Mouse (Mus musculus): Measurements from ENCODE around the gene S1pr4.
A peak's percentile ranks its signal among the peaks of the same experiment; 100 is the strongest.

Gene S1pr4

DNA sequence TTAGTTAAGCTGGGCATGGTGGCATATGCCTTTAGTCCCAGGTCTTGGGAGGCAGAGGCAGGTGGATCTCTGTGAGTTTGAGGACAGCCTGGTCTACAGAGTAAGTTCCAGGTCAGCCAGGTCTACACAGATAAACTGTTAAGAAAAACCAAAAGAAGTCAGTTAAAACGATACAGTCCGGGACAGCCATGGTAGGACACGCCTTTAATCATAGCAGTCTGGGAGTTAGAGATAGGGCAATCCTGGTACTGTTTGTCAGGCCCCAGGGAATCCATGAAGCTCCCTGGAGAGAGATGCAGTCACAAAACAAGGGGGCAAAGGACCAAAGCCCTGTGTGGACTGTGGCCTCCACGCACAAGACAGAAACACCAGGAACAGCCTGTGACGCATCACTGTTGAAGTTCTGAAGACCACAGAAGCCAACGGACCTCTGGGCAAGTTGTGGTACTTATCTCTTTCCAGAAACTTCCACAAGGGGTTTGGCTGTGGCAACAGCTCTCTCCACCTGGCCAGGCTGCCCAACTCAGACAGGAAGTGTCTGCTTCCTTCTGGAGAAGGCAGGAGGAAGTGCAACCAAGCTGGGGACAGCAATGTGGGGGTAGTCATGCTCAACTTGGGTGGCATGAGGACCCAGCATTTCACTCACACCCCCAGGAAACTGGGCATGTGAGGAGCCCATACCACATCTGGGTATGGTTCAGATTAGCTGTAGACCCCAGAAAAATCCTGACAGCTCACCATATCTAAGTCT lies 19.5 kb upstream of the S1pr4 start:
- DNase-seq: no peak

DNA sequence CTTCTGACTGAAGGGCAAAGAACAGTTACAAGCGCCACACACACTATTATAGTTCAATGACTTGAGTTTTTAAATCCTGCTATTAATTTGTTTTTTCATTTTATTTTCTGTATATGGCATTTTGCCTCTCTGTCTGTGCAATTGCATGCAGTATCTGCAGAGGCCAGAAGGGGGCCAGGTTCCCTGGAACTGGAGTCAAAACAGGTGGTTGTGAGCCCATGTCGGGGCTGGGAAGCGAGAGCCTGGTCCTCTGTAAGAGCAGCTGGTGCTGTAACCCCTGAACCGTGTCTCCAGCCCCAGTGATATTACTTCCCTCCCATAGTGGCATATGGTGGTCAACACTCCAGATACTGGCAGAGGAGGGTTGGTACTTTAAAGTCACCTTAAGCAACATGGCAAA lies 18.6 kb upstream of the S1pr4 start:
- DNase-seq: peak; percentile 77 to 89

DNA sequence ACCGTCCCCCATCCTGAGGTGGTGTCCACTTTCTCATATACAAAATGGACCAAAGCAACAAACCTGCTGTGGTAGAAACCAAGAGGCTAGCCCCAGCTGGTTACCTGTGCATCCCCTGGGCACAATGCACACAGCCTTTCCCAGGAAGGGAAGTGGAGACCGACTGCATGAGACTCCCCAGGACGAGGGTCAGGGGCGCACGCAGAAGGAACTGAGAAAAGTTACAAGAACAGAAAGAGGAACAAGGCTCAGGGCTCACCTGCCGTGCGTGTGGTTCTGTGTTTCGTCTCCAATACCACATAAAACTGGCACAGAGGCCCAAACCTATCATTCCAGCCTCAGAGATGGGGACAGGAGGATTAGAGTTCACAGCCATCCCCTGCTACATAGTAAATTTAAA lies 17.3 kb upstream of the S1pr4 start:
- DNase-seq: no peak

DNA sequence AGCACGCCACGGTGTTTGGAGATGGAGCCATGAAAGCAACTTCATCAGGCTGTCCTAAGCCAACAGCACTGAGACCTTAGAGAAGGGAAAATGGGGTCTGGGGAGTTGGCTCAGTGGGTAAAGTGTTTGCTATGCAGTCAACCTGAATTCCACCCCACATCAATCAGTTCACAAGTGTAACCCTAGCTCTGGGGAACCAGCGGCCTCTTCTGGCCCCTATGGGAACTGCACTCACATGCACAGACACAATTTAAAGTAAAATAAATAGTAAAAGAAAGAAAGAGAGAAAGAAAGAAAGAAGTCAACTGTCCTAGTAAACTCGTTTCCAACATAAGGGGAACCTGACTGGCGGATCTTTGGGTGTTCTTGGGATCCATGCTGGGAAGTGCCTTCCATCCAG lies 13.9 kb upstream of the S1pr4 start:
- no peak for DNase-seq

DNA sequence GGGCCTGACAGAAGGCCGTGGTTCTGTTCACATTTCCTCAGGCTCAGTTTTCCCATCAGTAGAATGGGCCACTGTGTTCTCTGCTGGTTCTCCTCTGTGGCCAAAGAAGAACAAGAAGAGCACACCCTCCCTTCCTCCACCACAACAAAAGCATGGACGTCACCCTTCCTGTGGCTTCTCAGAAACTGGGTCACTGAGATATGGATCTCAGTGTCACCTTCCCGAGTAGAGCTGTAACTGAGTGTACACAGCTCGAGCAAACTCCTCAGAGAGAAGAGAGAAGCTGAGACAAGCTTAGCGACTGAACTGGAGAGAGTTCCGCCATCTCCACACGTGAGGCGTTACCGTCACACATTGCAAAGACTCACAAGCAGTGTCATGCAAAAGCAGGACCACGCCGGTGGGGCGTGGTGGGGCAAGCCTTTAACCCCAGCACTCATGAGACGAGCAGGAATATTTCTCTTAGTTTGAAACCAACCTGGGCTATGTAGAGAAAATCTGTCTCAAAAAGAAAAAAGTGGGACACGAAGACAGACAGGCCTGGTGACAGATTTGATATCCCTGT lies 10.4 kb upstream of the S1pr4 start:
- DNase-seq: no peak

DNA sequence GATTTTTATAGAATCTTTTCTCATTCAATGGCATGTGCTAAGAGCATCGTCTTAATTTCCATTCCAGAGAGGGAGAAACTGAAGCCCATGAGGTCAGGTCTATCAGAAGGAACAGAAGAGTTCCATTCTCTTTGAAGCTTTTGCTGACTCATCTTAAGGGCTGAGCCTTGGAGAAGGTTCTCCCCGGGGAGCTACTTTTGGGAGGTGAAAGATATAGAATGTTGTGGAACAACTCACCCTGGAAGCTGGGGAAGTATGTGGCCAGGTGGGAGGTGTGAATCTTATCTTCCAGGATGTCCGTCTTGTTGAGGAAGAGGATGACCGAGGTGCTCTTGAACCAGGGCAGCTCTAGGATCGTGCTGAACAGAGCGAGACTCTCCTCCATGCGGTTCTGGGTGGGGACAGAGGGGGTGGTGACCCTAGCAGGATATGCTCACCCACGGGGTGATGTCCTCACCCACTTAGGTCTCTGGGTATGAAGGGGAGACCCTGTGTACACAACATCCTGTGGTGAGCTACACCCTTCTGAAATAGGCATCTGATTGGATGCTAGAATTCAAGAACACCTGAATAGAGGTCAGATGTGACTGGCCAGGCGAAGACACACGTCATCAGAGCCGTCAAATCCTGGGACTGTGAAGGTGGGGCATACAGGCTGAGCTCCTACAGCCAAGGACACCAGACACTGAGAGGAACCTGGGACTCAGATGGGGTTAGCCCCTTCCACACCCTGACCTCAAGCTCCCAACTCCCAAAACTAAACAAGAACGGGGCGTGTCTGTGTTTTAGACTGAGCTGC lies 8.0 kb upstream of the S1pr4 start:
- DNase-seq: no peak

DNA sequence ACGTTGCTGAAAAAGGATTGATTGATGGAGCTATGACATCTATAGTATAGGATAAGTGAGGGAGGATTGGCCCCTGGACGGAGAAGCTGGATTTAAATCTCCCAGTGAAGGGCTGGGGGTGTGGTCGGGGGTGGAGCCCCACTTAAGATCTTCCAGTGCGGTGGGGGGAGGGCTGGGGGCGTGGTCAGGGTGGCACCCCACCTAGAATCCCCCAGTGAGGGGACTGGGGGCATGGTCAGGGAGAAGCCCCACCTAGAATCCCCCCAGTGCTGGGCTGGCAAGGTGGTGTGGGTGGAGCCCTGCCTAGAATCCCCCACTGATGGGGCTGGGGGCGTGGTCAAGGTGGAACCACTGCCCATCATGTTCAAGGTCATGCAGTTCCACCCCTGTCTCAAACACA lies 7.2 kb upstream of the S1pr4 start:
- no peak for DNase-seq

DNA sequence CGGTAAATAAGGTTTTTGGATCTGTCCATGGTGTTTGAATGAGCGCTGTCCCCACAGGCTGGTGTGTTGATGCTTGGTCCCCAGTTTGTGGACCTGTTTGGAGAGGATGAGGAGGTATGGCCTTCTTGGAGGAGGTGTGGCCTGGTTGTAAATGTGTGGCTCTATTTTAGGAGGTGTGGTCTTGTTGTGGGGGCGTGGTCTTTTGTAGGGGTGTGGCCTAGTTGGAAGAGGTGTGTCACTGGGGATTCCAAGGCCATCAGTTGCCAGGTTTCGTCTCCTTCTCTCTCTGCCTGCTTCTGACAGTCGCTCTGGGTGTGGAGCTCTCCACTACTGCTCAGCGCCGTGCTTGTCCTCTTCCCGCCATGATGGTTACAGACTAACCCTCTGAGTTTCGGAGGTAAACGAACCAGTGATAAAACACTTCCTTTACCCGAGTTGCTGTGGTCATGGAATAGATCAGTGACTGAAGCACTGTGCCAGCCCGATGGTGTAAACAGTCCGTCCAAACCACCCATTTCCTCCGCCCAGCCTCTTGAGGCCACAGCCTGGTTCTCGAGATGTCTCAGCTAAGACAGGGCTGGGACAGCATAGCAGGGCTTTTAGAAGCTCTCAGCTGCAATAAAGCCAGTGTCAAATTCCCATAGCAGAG lies 5.2 kb upstream of the S1pr4 start:
- no peak for DNase-seq

DNA sequence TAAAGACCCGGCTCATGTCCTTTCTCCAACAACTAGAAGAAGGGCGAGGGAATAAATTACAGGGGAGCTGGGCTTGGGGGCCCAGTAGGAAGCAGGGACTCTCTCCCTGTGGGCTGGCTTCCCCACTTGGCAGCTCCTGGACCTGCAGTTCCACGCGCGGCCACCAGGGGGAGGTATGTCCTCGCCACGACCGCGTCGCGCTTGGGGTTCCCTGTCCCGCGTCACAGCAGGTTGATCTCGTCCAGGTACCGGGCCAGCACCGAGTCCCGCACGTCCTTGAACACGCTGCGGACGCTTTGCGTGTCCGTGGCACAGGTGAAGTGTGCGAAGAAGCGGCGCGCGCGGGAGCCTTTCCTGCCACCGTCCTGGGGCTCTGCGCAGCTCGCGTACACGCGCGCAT lies 2.7 kb upstream of the S1pr4 start:
- peak; percentile 96 to 97 for DNase-seq

DNA sequence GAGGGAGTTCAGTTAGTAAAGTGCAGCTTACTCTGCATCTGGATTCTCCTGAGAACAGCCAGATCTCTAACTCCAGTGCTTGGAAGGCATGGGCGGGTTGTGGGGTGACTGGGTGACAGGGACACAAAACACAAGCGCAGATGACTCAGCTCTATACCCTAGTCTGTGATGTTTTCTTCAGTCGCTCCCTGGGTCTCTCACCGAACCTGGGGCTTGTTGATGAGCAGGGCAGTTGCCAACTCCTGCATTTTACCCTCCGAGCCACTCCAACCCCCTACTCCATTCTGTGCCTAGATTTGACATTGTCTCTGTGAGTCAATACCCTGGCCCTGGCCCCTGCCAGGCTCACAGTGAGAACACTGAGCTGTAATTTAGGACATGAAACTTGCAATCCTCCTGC lies 1.9 kb upstream of the S1pr4 start:
- no peak for DNase-seq

DNA sequence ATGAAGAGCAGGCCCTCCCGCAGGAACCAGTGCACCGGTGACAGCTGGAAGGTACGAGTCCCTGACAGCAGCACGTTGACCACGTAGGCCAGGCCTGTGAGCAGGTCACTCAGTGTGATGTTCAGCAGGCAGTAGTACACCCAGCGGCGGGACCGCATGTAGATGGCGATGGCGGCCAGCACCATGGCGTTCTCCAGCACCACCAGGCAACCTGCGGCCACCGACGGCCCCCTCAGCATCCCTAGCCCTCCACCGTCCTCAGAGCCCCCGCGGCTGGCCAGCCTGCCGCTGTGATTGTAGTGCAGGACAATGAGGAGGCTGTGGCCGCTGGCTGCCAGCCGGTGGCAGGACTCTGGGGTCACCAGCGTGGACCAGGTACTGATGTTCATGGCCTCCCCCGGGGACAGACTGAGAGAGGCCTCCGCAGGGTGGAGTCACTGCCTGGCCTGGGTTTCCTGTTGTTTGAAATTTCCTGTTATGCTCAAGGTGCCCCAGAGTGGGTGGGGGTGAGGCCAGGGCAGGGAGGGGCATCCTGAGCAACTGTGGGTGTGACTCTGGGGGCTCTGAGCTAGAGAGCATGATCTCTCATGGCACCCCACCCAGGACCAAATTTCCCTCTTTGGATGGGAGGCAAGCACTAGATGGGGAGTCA lies 556 bp downstream of the S1pr4 start:
- no peak for DNase-seq

DNA sequence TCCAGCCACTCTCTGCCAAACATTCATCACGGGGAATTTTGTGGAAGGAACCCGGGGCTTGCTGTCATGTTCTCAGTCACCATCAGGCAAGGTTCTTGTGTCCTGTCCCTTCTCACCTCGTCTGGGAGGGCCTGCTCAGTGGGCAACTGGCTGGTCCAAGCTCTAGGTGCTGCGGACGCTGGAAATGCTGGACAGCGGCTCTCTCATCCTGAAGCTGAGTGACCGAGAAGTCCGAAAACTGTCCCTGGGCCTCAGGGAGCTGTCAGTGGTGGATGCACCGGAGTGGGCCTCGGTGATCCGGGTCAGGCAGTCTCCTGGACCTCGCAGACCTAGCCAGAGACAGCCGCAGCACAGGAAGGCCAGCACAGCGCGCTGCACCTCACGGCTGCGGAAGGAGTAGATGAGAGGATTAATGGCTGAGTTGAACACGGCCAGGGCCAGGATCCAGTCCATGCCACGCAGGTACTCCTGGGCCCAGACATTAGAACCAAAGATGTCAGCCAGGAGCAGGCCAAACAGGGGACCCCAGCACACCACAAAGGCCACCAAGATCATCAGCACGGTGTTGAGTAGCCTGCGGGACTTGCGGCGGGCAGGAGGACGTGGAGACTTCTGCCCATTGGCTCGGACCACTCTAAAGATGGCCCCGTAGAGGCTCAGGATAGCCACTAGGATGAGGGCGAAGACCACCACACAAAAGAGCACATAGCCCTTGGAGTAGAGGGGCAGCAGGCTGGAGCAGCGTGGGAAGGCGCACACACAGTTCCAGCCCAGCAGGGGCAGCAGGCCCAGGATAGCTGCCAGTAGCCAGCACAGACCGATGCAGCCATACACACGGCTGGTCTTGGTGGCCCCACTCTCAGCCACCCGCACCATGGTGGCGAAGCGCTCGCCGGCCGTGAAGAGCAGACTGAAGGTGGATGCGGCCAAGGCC lies 1.3 kb downstream of the S1pr4 start:
- peak in 1 of 2 experiments; percentile 35 for DNase-seq

DNA sequence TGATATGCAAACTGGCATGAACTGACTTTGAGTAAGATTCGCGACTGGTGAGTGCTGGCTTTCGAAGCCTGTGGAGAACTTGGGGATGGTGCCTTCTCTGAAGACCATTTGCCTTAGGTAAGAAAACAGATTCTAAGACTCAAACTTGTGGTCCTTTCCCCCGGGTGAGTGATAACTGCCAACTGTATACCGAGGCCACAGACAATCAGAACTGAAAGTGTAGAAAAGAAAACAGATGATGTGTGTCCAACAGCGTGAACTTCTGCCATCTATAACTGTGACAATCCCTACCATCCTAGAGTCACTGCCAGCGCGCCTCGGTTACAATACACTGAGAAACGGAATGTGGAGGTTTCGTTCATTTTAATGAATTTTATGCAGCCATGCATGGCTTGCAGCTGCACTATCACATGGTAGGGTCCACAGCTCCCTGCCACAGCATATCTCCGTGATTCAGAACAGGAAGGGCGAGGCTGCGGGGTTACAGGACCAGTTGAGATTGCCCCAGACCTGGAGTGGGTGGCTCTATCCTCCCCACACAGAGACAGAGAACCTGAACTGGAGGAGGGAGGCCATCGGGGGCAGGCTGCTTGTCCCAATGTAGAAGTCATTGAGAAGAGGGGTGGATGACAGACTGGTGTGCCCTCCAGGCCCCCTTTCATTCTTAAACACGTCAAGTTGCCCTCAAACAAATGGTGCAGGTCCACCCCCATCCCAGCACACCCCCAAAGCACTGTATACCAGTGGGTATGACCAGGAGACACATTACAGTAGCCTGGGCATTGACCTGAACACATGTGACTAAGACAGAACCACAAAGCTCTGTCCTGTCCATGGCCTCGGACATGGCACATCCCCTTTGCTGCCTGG lies 2.3 kb downstream of the S1pr4 start:
- DNase-seq: no peak

DNA sequence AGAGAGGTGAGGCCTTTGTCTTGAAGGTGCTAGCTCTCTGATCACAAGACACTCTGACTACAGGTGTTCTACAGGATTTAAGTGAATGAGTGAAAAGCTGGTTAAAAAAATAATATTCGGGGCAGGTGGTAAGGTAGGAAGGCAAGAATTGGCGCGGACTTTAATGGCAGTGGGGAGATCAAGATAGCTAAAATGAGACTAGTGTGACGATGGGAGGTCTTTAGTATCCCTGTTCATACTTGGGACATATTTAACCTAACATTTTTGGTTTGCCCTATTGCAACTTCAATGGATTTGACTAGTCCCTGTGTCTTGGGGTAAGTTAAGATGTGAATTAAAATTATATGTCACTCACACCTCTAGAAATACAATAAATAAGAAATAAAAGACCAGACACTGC lies 3.0 kb downstream of the S1pr4 start:
- DNase-seq: no peak

DNA sequence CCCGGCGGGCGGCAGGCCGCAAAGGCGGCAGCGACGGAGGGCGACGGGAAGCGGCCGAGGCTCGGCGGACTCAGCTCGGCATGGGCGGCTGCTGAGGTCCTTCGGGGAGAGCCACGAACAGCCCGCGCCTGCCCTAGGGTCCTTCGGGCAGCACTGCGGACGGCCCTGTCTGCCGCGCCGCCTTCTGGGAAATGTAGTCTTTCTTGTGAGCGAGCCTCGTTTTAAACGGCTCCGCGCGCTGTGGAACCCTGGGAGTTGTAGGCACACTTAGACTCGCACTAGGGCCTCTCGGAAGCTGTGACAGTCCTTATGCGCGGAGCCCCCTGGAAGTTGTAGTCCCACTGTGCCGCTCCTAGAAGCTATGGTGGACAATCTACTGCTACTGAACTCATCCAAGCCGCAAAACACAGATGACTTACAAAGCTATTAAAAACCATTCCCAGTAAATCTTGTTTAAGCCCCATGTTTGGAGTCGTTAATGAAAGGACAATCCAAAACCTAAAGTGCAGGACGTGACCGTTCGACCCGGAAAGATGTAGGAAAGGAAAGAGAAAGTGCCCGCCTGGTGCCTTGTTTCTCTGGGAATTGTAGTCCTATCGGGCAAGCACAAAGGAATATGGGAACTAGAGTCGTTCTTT lies 3.5 kb downstream of the S1pr4 start, which contains the start of gene Ncln:
Ncln (minus strand) TSS at position 129 of the 638 bp plus-strand sequence.
- DNase-seq: peak; percentile 98 to 99

DNA sequence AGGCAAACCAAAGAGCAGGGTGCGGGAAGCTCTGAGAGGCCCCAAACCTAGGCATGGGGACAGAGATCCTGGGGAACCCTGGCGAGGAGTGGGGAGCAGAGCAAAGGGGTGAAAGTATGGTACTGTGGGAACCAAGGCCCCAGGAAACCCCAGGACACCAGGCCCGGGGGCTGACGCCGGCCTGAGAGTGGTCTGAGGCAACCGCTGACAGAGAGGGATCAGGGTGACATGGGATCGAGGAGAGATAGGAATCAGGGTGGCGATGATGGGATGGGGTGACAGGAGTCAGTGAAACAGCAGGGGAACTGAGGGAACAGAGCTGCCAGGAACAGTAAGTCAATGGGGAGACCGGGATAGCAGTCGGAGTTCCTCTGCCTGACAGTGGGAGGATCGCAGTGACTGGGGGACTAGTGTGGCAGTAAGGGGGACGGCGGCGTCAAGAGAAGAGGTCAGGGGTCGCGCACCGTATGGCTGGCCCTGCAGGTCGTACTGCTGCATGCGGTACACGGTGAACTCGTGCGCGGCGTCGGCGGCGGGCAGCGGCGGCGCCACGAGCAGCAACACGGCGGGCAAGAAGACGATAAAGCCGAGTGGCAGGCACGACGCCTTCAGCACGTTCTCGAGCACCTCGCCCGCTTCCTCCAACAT lies 4.2 kb downstream of the S1pr4 start:
- peak in 1 of 2 experiments; percentile 38 for DNase-seq

DNA sequence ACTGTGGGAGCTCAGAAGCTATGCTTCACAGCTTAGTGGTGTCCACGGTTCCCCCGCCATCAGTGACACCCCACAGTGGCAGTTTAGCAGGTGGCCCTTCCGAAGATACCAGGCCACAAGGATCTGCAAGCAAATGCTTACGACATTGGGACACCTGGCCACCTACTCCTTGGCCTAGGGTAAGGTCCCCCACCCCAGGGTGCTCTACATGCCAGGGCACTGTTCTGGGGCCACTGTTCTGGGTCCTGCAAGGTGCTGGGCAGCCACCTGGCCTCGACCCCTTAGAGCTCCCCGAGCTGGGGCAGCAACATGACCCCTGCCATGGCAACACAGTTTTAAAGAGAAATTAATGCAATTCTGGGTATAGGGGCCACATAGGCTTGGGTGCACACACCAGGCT lies 4.8 kb downstream of the S1pr4 start:
- DNase-seq: peak in 1 of 2 experiments; percentile 22

DNA sequence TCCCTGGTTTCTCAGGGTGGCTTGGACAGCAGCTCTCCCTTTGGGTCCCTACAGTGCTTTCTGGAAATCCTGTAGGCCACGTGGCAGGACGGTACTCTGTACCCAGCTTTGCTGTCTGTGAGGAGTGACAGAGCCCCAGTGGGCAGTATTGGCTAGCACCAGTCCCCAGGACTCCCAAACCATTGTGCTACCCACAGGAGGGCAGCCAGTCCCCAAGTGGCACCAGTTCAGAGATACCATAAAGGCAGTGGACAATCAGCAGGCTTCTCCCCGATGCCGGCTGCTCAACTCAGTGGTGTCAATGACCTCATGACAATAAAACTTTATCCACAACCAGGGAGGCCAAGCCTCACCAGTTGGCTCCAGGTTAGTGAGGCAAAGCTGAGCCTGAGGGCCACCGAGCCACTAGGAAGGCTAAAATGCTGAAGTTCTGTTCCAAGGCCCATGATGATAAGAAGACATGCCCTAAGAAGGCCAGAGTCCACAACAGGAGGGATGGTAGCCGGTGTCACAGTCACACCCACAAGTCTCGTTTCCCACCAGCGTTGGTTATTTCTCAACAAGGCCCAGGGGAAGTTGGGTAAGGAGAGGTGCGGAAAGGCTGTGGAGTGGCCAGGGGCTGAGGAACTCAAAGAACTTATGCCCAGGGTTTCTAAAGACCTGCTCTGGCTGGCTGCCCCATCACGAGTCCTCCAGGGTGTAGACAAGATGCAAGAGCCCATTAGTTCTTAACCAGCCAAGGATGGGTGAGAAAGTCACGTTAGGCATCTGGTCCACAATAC lies 5.5 kb downstream of the S1pr4 start:
- no peak for DNase-seq

Measured in cerebellum, postnatal 14 days (tissue).